Mouse (Mus musculus) C2C12 (cell line): Measurements from ENCODE around the gene Cyb5b.

Source experiments
- CEBPB ChIP-seq: IDR thresholded peaks from one replicate; pipeline ENCODE4 v1.6.1; 2011; ENCODE audit warnings: low read depth, mild to moderate bottlenecking, control low read depth, moderate library complexity
- CTCF ChIP-seq: IDR thresholded peaks from one replicate; pipeline ENCODE4 v1.5.1; 2011; ENCODE audit not compliant: control insufficient read depth, insufficient read depth, insufficient read length
- MYOD1 ChIP-seq: IDR thresholded peaks from one replicate; pipeline ENCODE4 v1.6.1; 2011; ENCODE audit warnings: low read depth; ENCODE audit not compliant: control insufficient read depth, insufficient read length

GRCm38 (mm10) chr8:107172969-107173645, 22.7 kb downstream of the Cyb5b start:
- no peak for TF ChIP-seq MYOD1
- no peak for TF ChIP-seq CTCF
- no peak for TF ChIP-seq CEBPB
